Mouse (Mus musculus) small intestine, adult 10 weeks (tissue): ENCODE data around the gene Slc16a3. TPM values are rescaled to one million over a fixed set of nuclear protein-coding genes. Genes with fewer than 3 reads are reported as not detected.

Experiments used
- polyA plus RNA-seq: library from polyadenylated mRNA; stranded (reverse); fragments of 350-450 nt; fragmentation: Illumina TruSeq; extraction: RNeasy Lipid Tissue Mini Kit (QIAGEN cat#74804); gene quantifications from one replicate; pipeline ENCODE4 v1.2.3, GENCODE M21; 2014; ENCODE audit warnings: low replicate concordance

The Slc16a3 gene
- polyA plus RNA-seq: 0.71 TPM

DNA sequence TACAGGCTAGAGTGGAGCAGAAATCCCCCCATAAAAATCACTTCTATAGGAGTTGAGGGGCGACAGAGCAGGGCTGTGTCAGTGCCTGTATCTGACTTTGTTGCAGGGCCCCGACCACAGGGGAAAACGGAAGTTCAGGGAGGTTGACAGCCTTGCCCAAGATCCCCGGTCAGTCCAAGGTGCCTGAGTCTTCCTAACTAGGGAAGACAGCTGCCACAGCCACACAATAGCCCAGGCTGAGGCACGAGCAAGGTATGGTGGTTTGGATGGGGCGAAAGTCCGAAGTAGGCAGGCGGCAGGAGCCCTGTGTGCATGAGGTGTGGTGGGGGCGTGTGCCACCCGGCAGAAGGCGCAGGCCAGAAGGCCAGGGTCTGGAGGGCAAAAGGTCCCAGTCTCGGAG lies at the start of gene Slc16a3:
TSS of gene Slc16a3 (plus strand) at position 153 of the 400 bp plus-strand sequence.

GRCm38 (mm10) chr11:120932564-120933398 lies 15.5 kb upstream of the Slc16a3 start, which contains the start of gene Ccdc57:
Gene Ccdc57, minus strand, starts transcription at chr11:120932872.

GRCm38 (mm10) chr11:120990951-120991526 lies 42.8 kb downstream of the Slc16a3 start, which contains the start of gene Csnk1d:
Gene Csnk1d, minus strand, starts transcription at chr11:120991330.

Other genes starting within 250 kb of the Slc16a3 start
- not detected for gene Cenpx, start 234.7 kb upstream of the Slc16a3 start, polyA plus RNA-seq
- gene Lrrc45, start 234.6 kb upstream of the Slc16a3 start, polyA plus RNA-seq: 0.33 TPM
- gene Rac3, start 227.0 kb upstream of the Slc16a3 start, polyA plus RNA-seq: not detected
- gene Dcxr, start 221.2 kb upstream of the Slc16a3 start, polyA plus RNA-seq: not detected
- gene Cbr2, start 216.4 kb upstream of the Slc16a3 start, polyA plus RNA-seq: not detected
- not detected for gene Hmga1b, start 185.7 kb upstream of the Slc16a3 start, polyA plus RNA-seq
- gene Rfng, start 164.3 kb upstream of the Slc16a3 start, polyA plus RNA-seq: not detected
- gene Gps1, start 164.2 kb upstream of the Slc16a3 start, polyA plus RNA-seq: 4.1 TPM
- 2.2 TPM for gene Dus1l, start 152.1 kb upstream of the Slc16a3 start, polyA plus RNA-seq
- 1.3 TPM for gene Fasn, start 123.9 kb upstream of the Slc16a3 start, polyA plus RNA-seq
- gene Ccdc57, start 15.6 kb upstream of the Slc16a3 start, polyA plus RNA-seq: not detected
- gene Csnk1d, start 42.9 kb downstream of the Slc16a3 start, polyA plus RNA-seq: 44.3 TPM
- gene Cd7, start 90.9 kb downstream of the Slc16a3 start, polyA plus RNA-seq: 8.6 TPM
- 392 TPM for gene Sectm1b, start 115.1 kb downstream of the Slc16a3 start, polyA plus RNA-seq
- gene Sectm1a, start 132.7 kb downstream of the Slc16a3 start, polyA plus RNA-seq: 5.3 TPM
- gene Tex19.2, start 170.2 kb downstream of the Slc16a3 start, polyA plus RNA-seq: not detected
- not detected for gene Tex19.1, start 197.7 kb downstream of the Slc16a3 start, polyA plus RNA-seq
- gene Uts2r, start 211.8 kb downstream of the Slc16a3 start, polyA plus RNA-seq: not detected